Mouse (Mus musculus): ENCODE results near the gene Sipa1. TPM values are rescaled to one million over a fixed set of nuclear protein-coding genes. Genes with fewer than 3 reads are reported as not detected.

The Sipa1 gene
- polyA plus RNA-seq, 1 experiment from 2014 or later: 28.7 TPM

DNA sequence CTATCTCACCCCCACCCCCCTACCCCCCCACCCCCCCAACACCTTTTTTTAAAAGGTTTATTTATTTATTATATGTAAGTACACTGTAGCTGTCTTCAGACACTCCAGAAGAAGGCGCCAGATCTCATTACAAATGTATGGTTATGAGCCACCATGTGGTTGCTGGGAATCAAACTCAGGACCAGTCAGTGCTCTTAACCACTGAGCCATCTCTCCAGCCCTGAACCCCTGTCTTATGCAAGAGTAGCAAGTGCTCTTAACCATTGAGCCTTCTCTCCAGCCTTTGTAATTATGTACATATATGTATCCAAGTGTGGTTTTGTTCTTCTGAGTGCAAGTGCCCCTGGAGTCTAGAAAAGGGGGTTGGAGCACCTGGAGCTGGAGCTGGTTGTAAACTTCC, 51.5 kb downstream of the Sipa1 start:
- Histone ChIP-seq H3K9me3 (no peaks in the 10 kb centered on the region), H3K4me3 (no peak overlapping the region), H3K27ac (no peak overlapping the region), H3K9ac (no peak overlapping the region), H3K36me3 (peaks cover 20% of the 10 kb centered on the region), H3K4me1 (peaks cover 19% of the 10 kb centered on the region), H3K27me3 (0 out of 2 replicates have a peak, but pooled peaks cover 4% of the 10 kb centered on the region), H3K4me2 (replicated peaks) (no peak overlapping the region)
- no peak for ATAC-seq (ENCODE audit: insufficient number of reproducible peaks, insufficient read depth, low FRiP score, low TSS enrichment)
- WGBS: 73% methylated on average over 1 of the region's 1 CpGs

DNA sequence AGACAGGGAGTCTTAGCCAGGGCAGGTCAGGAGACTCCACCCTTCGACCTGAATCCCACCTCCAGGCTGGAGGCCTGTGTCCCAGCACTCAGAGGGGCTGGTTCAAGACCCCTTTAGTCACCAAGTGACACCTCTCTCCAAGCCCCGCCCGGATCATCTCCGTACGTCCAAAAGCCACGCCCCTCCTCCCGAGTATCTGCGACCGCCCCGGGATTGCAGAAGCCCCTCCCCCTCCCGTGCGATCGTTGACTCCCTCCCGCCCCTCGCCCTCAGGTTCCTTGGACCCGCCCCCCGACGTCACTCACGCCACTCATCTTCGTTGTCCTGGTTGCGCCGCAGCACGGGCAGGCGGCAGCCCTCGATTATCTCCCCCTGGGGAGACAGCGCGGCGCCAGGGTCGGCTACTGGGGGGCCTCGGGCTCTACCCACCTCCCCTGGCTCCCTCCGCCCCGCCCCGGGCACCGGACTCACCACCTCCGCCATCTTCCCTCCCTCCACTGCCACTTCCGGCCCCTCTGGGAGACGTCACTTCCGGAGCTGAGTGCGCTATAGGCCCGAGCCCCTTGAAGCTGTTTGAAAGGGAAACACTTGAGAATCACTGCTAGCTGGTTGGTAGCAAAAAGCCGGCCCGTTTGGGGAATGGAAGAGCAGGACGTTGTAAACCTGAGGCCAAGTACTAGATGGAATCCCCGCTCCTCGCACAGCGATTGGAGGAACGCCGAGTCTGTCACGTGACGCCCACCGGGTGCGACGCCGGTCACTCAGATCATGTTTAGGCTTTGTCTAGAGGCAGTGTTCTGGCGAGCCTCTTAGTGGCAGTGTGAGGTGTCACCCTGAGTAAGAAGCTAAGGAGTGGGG, 53.7 kb downstream of the Sipa1 start, which contains the start of gene Kat5:
Kat5 (minus strand) TSS at position 691 of the 858 bp plus-strand sequence.
- H3K36me3 ChIP-seq: peaks cover 42% of the 10 kb centered on the region
- H3K9ac ChIP-seq: peak within 1 kb of the TSS; percentile 65
- peak within 1 kb of the TSS; percentile 79 for H3K4me2 ChIP-seq (replicated peaks)
- peak within 1 kb of the TSS; percentile 54 for H3K4me3 ChIP-seq
- peaks cover 19% of the 10 kb centered on the region for H3K4me1 ChIP-seq
- 1% methylated on average over 55 of the region's 55 CpGs for WGBS
- no peaks in the 10 kb centered on the region for H3K27me3 ChIP-seq
- ATAC-seq (ENCODE audit: insufficient number of reproducible peaks, insufficient read depth, low FRiP score, low TSS enrichment): peak; percentile 85
- H3K9me3 ChIP-seq: no peaks in the 10 kb centered on the region
- peak within 1 kb of the TSS; percentile 98 for H3K27ac ChIP-seq

DNA sequence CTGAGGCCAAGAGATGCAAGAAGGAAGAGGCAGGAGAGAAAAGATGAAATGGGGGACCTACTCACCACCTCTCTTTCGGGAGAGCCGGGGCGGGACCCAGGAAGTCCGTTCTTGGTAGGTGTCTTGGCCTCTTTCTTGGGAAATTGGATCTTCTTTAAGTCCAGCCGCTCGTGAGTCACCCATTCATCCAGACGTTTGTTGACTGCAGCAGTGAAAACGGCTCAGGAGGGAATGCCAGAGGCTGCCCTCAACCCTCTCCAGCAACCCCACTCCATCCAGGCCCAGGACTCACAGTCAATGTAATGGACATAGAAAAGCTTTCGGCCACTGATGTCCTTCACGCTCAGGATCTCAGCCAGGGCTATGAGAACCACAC, 54.3 kb downstream of the Sipa1 start:
- H3K9ac ChIP-seq: peak overlapping the region; percentile 65
- peak overlapping the region; percentile 98 for H3K27ac ChIP-seq
- H3K4me1 ChIP-seq: peaks cover 19% of the 10 kb centered on the region
- H3K36me3 ChIP-seq: peaks cover 48% of the 10 kb centered on the region
- 56% methylated on average over 10 of the region's 10 CpGs for WGBS
- H3K4me3 ChIP-seq: peak overlapping the region; percentile 54
- no peak for ATAC-seq (ENCODE audit: insufficient number of reproducible peaks, insufficient read depth, low FRiP score, low TSS enrichment)
- H3K4me2 ChIP-seq (replicated peaks): peak overlapping the region; percentile 79
- no peaks in the 10 kb centered on the region for H3K27me3 ChIP-seq
- no peaks in the 10 kb centered on the region for H3K9me3 ChIP-seq

DNA sequence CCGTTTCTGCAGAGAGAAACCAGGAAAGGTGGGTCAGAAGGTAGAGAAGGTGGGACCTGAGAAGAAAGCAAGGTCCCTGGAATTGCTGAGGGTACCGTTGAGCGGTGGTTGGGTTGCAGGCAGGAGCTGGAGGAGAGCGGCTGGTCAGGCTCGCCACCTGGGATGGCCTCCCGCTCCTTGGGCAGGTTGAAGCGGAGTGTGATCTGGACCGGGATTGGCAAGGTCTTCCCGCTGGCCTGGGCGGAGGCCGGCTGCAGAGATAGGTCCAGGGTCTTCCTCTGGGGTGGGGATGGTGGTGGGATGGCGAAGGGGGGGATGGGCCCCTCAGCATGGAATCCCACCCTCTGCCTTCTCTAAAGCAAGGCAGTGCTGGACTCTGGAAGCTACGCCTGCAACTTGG, 54.8 kb downstream of the Sipa1 start:
- no peaks in the 10 kb centered on the region for H3K27me3 ChIP-seq
- 95% methylated on average over 13 of the region's 13 CpGs for whole genome bisulfite sequencing
- no peak for ATAC-seq (ENCODE audit: insufficient number of reproducible peaks, insufficient read depth, low FRiP score, low TSS enrichment)
- H3K27ac ChIP-seq: peak overlapping the region; percentile 98; the same call in 1 of the 2 replicates
- peak overlapping the region; percentile 54 for H3K4me3 ChIP-seq
- peaks cover 53% of the 10 kb centered on the region for H3K36me3 ChIP-seq
- no peaks in the 10 kb centered on the region for H3K9me3 ChIP-seq
- H3K9ac ChIP-seq: peak overlapping the region; percentile 65; the same call in 1 of the 2 replicates
- peak overlapping the region; percentile 79 for H3K4me2 ChIP-seq (replicated peaks)
- H3K4me1 ChIP-seq: peaks cover 22% of the 10 kb centered on the region

DNA sequence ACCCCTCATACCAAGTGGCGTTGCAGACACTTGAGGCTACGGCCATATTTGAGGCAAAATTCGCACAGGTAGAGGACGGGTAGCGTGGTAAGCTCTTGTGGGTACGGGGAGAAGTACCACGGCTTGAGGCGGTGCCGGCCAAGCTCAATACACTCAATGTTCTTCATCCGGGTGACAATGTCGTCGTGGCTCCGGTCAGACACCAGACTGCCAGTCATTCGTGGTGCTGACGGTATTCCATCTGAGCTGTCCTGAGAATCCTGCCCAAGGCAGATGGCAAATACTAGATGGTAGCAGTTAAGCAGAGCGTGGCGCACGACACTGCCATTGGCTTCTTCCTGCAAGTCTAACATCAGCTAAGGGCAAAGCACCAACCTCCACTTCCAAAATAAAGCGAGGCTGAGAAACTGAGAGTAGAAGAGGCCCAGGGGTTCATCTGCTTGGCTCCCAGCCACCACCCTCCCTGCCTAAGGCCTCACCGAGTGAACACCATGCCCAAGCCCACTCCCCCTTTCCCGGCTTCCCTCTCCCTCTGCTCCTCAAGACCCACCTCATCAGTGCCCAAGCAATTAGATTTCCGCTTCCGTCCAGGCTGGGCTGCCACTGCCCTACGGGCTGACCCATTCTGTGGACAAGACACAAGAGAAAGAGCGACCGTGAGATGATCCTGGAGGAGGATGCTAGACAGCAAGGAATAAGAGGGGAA, 55.6 kb downstream of the Sipa1 start:
- ATAC-seq (ENCODE audit: insufficient number of reproducible peaks, insufficient read depth, low FRiP score, low TSS enrichment): no peak
- Histone ChIP-seq H3K9ac (no peak overlapping the region), H3K27ac (no peak overlapping the region), H3K4me3 (0 out of 2 replicates have a peak overlapping the region, but pooled peaks have one; percentile 54), H3K27me3 (no peaks in the 10 kb centered on the region), H3K4me1 (peaks cover 30% of the 10 kb centered on the region), H3K9me3 (no peaks in the 10 kb centered on the region), H3K4me2 (replicated peaks) (no peak overlapping the region; the same call in 1 of the 2 replicates), H3K36me3 (peaks cover 61% of the 10 kb centered on the region)
- 93% methylated on average over 26 of the region's 26 CpGs for WGBS

DNA sequence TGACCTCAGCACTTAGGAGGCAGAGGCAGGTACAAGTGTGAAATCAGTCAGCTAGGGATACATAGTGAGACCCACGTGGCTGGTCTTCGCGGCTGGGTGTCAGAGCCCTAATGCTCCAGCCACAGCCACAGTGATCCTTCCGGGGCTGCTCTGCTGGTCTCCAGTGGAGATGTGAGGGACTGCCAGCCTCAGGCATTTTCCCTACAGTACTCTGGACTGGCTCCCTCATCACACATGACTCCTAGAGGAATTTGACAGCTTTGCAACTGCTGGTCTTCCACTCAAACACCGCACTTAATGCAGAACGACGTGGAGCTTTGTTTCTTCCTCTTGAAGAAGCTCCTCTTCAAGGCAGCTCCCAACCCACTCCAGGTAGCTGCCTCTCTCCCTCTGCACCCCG, 57.3 kb downstream of the Sipa1 start:
- no peaks in the 10 kb centered on the region for H3K27me3 ChIP-seq
- no peak overlapping the region for H3K4me2 ChIP-seq (replicated peaks)
- H3K4me1 ChIP-seq: peaks cover 35% of the 10 kb centered on the region
- no peak overlapping the region for H3K4me3 ChIP-seq
- 90% methylated on average over 8 of the region's 8 CpGs for WGBS
- no peak overlapping the region for H3K9ac ChIP-seq
- H3K9me3 ChIP-seq: no peaks in the 10 kb centered on the region
- no peak for ATAC-seq (ENCODE audit: insufficient number of reproducible peaks, insufficient read depth, low FRiP score, low TSS enrichment)
- peaks cover 61% of the 10 kb centered on the region for H3K36me3 ChIP-seq
- no peak overlapping the region for H3K27ac ChIP-seq

DNA sequence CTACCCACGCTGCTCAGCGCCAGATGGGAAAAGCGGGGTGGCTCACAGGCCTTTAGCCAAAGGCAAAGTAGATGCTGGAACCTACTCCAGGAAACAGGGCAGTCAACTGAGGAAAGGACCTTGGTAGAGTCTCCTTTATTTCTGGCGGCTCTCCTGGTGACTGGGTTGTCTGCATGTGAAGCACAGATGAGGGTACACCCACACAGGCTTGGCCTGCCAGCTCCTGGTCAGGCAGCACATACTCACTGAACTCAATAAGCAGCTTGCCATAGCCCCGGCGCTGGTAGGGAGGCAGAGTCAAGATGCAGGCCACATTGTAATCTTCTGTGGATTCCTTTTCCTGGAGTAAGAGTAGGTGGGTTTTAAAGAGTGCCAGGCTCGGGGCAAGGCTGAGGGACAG, 58.4 kb downstream of the Sipa1 start:
- ATAC-seq (ENCODE audit: insufficient number of reproducible peaks, insufficient read depth, low FRiP score, low TSS enrichment): no peak
- Histone ChIP-seq H3K36me3 (peaks cover 61% of the 10 kb centered on the region), H3K4me1 (peaks cover 31% of the 10 kb centered on the region), H3K9ac (no peak overlapping the region), H3K27me3 (no peaks in the 10 kb centered on the region), H3K9me3 (no peaks in the 10 kb centered on the region), H3K4me3 (no peak overlapping the region), H3K27ac (no peak overlapping the region), H3K4me2 (replicated peaks) (no peak overlapping the region)
- 94% methylated on average over 7 of the region's 7 CpGs for WGBS

DNA sequence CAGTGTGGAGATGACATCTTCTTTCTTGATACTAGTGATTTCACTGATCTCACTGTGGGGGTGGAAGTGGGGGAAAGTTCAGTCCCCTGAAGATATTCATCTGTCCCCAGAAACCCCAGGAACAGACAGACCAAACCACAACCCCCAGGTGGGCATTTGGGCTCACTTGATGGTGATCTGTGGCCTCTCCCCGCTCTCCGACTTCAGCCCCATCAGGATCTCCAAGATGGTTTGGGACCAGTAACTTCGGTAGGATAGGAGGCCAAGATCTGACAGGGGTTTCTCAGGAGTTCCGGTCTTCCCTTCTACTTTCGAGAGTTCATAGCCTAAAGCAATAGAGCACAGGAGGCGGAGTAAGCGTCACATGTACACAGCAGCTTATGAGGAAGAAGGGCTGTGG, 59.8 kb downstream of the Sipa1 start:
- H3K9me3 ChIP-seq: no peaks in the 10 kb centered on the region
- H3K4me2 ChIP-seq (replicated peaks): no peak overlapping the region
- peaks cover 24% of the 10 kb centered on the region for H3K4me1 ChIP-seq
- H3K27me3 ChIP-seq: no peaks in the 10 kb centered on the region
- peaks cover 58% of the 10 kb centered on the region for H3K36me3 ChIP-seq
- peak overlapping the region; percentile 2; the same call in 1 of the 2 replicates for H3K9ac ChIP-seq
- no peak overlapping the region for H3K4me3 ChIP-seq
- no peak for ATAC-seq (ENCODE audit: insufficient number of reproducible peaks, insufficient read depth, low FRiP score, low TSS enrichment)
- WGBS: 89% methylated on average over 7 of the region's 7 CpGs
- H3K27ac ChIP-seq: no peak overlapping the region

DNA sequence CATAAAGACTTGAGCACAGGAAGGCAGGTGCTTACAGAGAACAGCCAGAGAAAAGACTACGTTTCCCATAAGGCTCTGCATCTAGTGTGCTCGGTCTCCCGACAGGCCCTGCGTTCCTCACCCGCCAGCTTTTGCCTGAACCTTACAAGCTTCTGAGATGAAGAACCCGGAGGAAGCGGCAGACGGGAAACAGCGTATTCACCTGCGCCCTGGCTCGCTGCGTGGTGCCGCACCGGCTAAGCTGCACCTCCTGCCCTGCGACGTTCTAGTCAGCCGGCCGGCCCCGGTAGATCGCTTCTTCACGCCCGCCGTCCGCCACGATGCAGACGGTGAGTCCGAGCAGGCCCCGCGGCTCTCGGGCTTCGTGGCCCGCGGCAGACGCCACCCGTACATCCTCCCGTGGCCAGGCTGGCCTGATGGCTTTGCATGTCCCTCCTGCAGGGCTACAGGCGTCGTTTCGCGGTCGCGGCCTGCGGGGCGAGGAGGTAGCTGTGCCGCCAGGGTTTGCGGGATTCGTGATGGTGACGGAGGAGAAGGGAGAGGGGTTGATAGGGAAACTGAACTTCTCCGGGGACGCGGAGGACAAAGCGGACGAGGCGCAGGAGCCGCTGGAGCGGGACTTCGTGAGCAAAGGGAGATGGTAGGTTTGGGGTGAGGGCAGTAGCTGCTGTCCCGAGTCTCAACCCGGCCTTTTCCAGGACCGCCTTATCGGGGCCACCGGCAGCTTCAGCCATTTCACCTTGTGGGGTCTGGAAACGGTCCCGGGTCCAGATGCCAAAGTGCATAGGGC, 61.6 kb downstream of the Sipa1 start, which contains the start of gene Rnaseh2c:
Rnaseh2c (plus strand) TSS at position 122 of the 790 bp plus-strand sequence.
- H3K4me1 ChIP-seq: peaks cover 16% of the 10 kb centered on the region
- WGBS: under 1% methylated on average over 64 of the region's 64 CpGs
- no peaks in the 10 kb centered on the region for H3K9me3 ChIP-seq
- peak within 1 kb of the TSS; percentile 94 for H3K4me2 ChIP-seq (replicated peaks)
- peak; percentile 87 for ATAC-seq (ENCODE audit: insufficient number of reproducible peaks, insufficient read depth, low FRiP score, low TSS enrichment)
- H3K27me3 ChIP-seq: no peaks in the 10 kb centered on the region
- peaks cover 41% of the 10 kb centered on the region for H3K36me3 ChIP-seq
- H3K9ac ChIP-seq: peak within 1 kb of the TSS; percentile 97
- H3K4me3 ChIP-seq: peak within 1 kb of the TSS; percentile 91
- H3K27ac ChIP-seq: peak within 1 kb of the TSS; percentile 91

Data from embryonic facial prominence, embryonic 12.5 days (tissue).